27 mouse cellular contexts compared by ENCODE assay signal in genomic region chr8:123826758-123827157, GRCm38 (mm10). TPM values are rescaled to one million over a fixed set of nuclear protein-coding genes. Genes with fewer than 3 reads are reported as not detected.
DNase-seq lines count a peak whose midpoint lies in the region; ATAC-seq lines count a peak whose summit lies in the region.
"Had no signal": no experiment of that assay in that cellular context is flagged by ENCODE, and none has a peak within 500 bp of the region (broad histone marks: within the 10 kb centered on the region; RNA-seq: fewer than 3 reads in every experiment).

No protein-coding gene starts in this region.

- H3K4me2 ChIP-seq in embryonic facial prominence, embryonic 13.5 days: no peak overlapping the region
- H3K4me2 ChIP-seq: embryonic facial prominence, embryonic 12.5 days; forebrain, embryonic 12.5 days; forebrain, embryonic 15.5 days; heart, embryonic 13.5 days; hindbrain, embryonic 14.5 days had no signal

- no peak overlapping the region for H3K4me3 ChIP-seq in embryonic facial prominence, embryonic 13.5 days
- no peak overlapping the region for H3K4me3 ChIP-seq in embryonic facial prominence, embryonic 10.5 days
- H3K4me3 ChIP-seq: embryonic facial prominence, embryonic 12.5 days; erythroblast, embryonic 14.5 days; forebrain, embryonic 12.5 days; forebrain, embryonic 15.5 days; heart, adult 2 months; heart, embryonic 10.5 days; heart, embryonic 13.5 days had no signal

- peak; percentile 60 for DNase-seq in cerebellum, adult 11-12 months
- DNase-seq in cerebellum, postnatal 4 days (ENCODE audit: low spot score in 2 of 2): no peak
- DNase-seq in embryonic facial prominence, embryonic 10.5 days (ENCODE audit: low spot score): no peak
- peak; percentile 53 to 66 for DNase-seq in cerebellum, postnatal 25 days
- no peak for DNase-seq in spleen, postnatal 36 days (ENCODE audit: low spot score in 2 of 2)
- DNase-seq: adrenal gland, postnatal 10 days; adrenal gland, postnatal 36 days; B cell, adult 2 months; gastrocnemius, postnatal 25 days; heart, adult 2 months; heart, postnatal 14 days; heart, postnatal 4 days; kidney, adult 18-20 months; kidney, adult 9 months had no signal

- H3K9me3 ChIP-seq in embryonic facial prominence, embryonic 13.5 days: no peaks in the 10 kb centered on the region
- peaks cover 4% of the 10 kb centered on the region; the same call in 1 of the 2 replicates for H3K9me3 ChIP-seq in embryonic facial prominence, embryonic 10.5 days
- H3K9me3 ChIP-seq: forebrain, embryonic 12.5 days; forebrain, embryonic 15.5 days; heart, embryonic 10.5 days; heart, embryonic 13.5 days had no signal

- H3K36me3 ChIP-seq in embryonic facial prominence, embryonic 13.5 days: peaks cover 72% of the 10 kb centered on the region
- peaks cover 100% of the 10 kb centered on the region for H3K36me3 ChIP-seq in embryonic facial prominence, embryonic 10.5 days (replicated peaks)

- no peak for ATAC-seq in embryonic facial prominence, embryonic 13.5 days (ENCODE audit: insufficient number of reproducible peaks, insufficient read depth, low FRiP score, low TSS enrichment, low read depth)
- ATAC-seq: forebrain, embryonic 15.5 days; inflammation-experienced regulatory T-cells, adult 6 months; intestine, embryonic 16.5 days; Patski had no signal

- no peak overlapping the region for H3K27ac ChIP-seq in embryonic facial prominence, embryonic 13.5 days
- no peak overlapping the region for H3K27ac ChIP-seq in embryonic facial prominence, embryonic 10.5 days (replicated peaks)
- H3K27ac ChIP-seq: embryonic facial prominence, embryonic 12.5 days; forebrain, embryonic 12.5 days; forebrain, embryonic 15.5 days; heart, adult 2 months; heart, embryonic 10.5 days; heart, embryonic 13.5 days; hindbrain, embryonic 14.5 days; hindbrain, postnatal 0 days had no signal

- WGBS in embryonic facial prominence, embryonic 13.5 days: 94% methylated on average over 7 of the region's 7 CpGs
- WGBS in embryonic facial prominence, embryonic 10.5 days: 92% methylated on average over 7 of the region's 7 CpGs

- no peaks in the 10 kb centered on the region for H3K27me3 ChIP-seq in embryonic facial prominence, embryonic 13.5 days
- no peaks in the 10 kb centered on the region for H3K27me3 ChIP-seq in embryonic facial prominence, embryonic 10.5 days (replicated peaks; ENCODE audit: low read depth, poor library complexity, severe bottlenecking)
- H3K27me3 ChIP-seq: CH12.LX; embryonic facial prominence, embryonic 12.5 days; forebrain, embryonic 12.5 days; forebrain, embryonic 15.5 days; heart, embryonic 13.5 days; Patski had no signal

- H3K9ac ChIP-seq in embryonic facial prominence, embryonic 13.5 days: 0 out of 2 replicates have a peak overlapping the region, but pooled peaks have one; percentile 2
- H3K9ac ChIP-seq: embryonic facial prominence, embryonic 12.5 days; forebrain, embryonic 12.5 days; forebrain, embryonic 15.5 days; heart, embryonic 13.5 days; hindbrain, embryonic 14.5 days had no signal

- no peaks in the 10 kb centered on the region for H3K4me1 ChIP-seq in embryonic facial prominence, embryonic 13.5 days
- peaks cover 9% of the 10 kb centered on the region; the same call in 1 of the 2 replicates for H3K4me1 ChIP-seq in embryonic facial prominence, embryonic 10.5 days
- H3K4me1 ChIP-seq: embryonic facial prominence, embryonic 12.5 days; forebrain, embryonic 12.5 days; forebrain, embryonic 15.5 days; heart, embryonic 13.5 days had no signal

RNA-seq across cellular contexts. Expression of gene Rab4a, which starts 21.0 kb away (rescaled TPM):
- 48.9 and 51.7 TPM in 2 replicates for polyA plus RNA-seq in embryonic facial prominence, embryonic 13.5 days (2015; fragmentation: Nextera tagmentation; extraction: Ambion mirVana)
- polyA plus RNA-seq in embryonic facial prominence, embryonic 10.5 days (2016; fragmentation: Nextera tagmentation; extraction: Ambion mirVana): 56.8 and 58.0 TPM in 2 replicates

RNA-seq across cellular contexts. Expression of gene Ccsap, which starts 33.3 kb away (rescaled TPM):
- polyA plus RNA-seq in embryonic facial prominence, embryonic 13.5 days (2015; fragmentation: Nextera tagmentation; extraction: Ambion mirVana): 5.4 and 5.5 TPM in 2 replicates
- 5.4 and 5.6 TPM in 2 replicates for polyA plus RNA-seq in embryonic facial prominence, embryonic 10.5 days (2016; fragmentation: Nextera tagmentation; extraction: Ambion mirVana)

Comparison
In these comparisons a context has a peak if more than half of its experiments do, and no peak if none do; other contexts are left out.
1. DNase-seq: peak in cerebellum, adult 11-12 months (single experiment) and cerebellum, postnatal 25 days (2 of 2); none in cerebellum, postnatal 4 days (0 of 2), embryonic facial prominence, embryonic 10.5 days (single experiment) and spleen, postnatal 36 days (0 of 2).